Mouse (Mus musculus) heart, postnatal 0 days (tissue): ENCODE data around the gene Plekhh1.

Experiments
- CTCF ChIP-seq: IDR thresholded peaks from 2 replicates; pipeline ENCODE4 v1.5.1; 2016; ENCODE audit warnings: antibody characterized with exemption, control low read depth, low read depth
- EP300 ChIP-seq: IDR thresholded peaks from 2 replicates; pipeline ENCODE4 v1.6.1; 2016; ENCODE audit warnings: antibody characterized with exemption, low read depth

DNA sequence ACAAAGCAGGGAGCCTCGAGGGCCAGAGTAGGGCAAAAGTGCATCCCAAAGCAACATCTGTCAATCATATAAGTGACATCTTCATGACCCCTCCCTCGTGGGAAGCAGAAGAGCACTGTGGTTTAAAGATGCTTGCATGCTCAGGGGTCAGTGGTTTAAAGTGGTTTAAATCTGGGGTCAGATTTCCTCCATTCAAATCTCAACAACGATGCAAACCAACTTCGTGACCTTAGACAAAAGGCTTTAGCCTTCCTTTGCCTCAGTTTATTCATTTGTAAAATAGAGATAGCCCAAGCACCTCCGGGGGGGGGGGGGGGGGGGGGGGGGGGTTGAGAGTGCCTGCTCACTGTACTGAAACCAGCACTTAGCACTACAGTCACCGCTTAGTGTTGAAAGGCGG, 32.3 kb upstream of the Plekhh1 start:
- TF ChIP-seq EP300, result no peak
- no peak for TF ChIP-seq CTCF
